Mouse (Mus musculus): Measurements from ENCODE around the gene Vgll4. TPM values are rescaled to one million over a fixed set of nuclear protein-coding genes. Genes with fewer than 3 reads are reported as not detected.

Gene Vgll4
- polyA plus RNA-seq, 1 experiment from 2014 or later: 87.0 TPM

DNA sequence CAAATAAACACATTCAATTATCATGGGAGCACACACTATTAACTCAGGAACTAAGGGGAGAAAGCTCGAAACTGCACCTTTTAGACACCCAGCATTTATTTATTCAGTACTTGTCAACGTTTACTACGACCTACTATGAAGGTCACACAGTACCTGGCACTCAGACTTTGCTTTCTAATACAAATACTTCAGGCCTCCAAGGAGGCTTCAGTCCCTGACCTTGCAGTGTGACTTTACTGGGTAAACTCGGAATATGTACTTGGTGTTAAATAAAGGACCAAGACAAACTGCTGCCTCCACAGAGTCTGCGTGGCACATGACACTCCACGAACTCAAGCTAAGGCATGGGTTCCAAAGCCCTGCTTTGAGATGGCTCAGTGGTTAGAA lies 10.8 kb downstream of the Vgll4 start:
- Histone ChIP-seq H3K4me1 (0 out of 2 replicates have a peak, but pooled peaks cover 1% of the 10 kb centered on the region), H3K36me3 (no peaks in the 10 kb centered on the region), H3K27me3 (replicated peaks) (no peaks in the 10 kb centered on the region), H3K9ac (no peak overlapping the region), H3K4me3 (replicated peaks) (no peak overlapping the region), H3K4me2 (no peak overlapping the region), H3K9me3 (no peaks in the 10 kb centered on the region), H3K27ac (no peak overlapping the region)
- no peak; the same call in 1 of the 2 replicates for ATAC-seq (ENCODE audit: insufficient read depth, low FRiP score, low read depth)
- 61% methylated on average over 6 of the region's 6 CpGs for WGBS

DNA sequence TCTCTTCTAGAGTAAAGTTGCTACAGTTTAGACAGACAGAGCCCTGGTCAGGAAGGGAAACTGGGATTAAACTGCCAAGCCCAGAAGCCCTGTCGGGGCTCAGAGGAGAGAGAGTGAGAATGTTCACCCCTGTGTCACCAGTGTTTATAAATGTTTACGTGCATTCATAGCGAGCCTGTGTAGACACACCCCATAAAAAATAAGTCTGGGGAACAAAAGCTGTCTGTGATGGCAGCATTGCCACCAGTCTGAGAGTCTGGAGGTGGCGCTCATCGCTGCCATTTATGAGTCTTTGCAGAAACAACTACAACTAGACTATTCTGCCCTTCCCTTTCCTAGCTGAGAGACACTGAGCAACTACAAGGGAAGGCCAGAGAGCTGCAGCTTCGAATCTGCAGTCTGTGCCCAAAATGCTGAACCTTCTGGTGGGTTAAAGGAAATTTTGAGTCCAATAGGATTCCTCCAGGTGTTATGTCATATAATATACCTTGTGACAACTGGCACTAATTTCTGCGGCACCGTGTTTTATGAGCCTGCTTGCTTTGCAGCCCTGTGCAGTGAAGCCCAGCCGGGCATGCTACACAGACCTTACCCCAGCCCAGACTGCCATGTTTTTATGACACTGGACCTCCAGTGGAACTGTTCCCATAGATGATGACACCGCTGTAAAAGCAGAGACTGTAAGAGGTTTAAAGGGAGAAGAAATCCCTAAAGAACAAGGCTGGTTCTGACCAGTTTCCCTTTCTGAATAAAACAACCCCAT lies 11.4 kb downstream of the Vgll4 start:
- Histone ChIP-seq H3K27ac (no peak overlapping the region), H3K4me1 (no peaks in the 10 kb centered on the region), H3K36me3 (no peaks in the 10 kb centered on the region), H3K4me3 (replicated peaks) (no peak overlapping the region), H3K9me3 (no peaks in the 10 kb centered on the region), H3K27me3 (replicated peaks) (no peaks in the 10 kb centered on the region), H3K4me2 (no peak overlapping the region), H3K9ac (no peak overlapping the region)
- no peak for ATAC-seq (ENCODE audit: insufficient read depth, low FRiP score, low read depth)
- WGBS: 61% methylated on average over 10 of the region's 10 CpGs

DNA sequence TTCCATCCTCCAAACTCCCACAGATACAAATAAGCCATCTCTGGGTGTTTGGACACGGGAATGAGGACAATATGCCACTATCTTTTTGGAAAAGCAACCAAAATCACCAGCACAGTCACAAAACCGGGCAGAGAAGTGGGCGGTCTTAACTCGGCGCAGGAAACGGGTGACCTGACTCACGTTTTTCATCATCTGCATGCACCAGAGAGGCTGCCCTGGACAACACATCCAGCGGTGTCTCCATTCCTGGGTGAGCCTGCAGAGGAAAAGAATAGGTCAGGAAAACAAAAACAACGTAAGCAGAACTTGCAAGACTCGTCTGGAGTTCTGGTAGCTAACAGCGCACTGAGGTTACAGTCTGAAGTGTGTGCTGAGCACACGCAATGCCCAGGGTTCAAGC lies 12.0 kb downstream of the Vgll4 start:
- H3K4me1 ChIP-seq: no peaks in the 10 kb centered on the region
- H3K9me3 ChIP-seq: no peaks in the 10 kb centered on the region
- no peaks in the 10 kb centered on the region for H3K27me3 ChIP-seq (replicated peaks)
- no peaks in the 10 kb centered on the region for H3K36me3 ChIP-seq
- no peak for ATAC-seq (ENCODE audit: insufficient read depth, low FRiP score, low read depth)
- no peak overlapping the region for H3K27ac ChIP-seq
- no peak overlapping the region for H3K9ac ChIP-seq
- WGBS: 66% methylated on average over 12 of the region's 12 CpGs
- H3K4me3 ChIP-seq (replicated peaks): no peak overlapping the region
- H3K4me2 ChIP-seq: no peak overlapping the region

DNA sequence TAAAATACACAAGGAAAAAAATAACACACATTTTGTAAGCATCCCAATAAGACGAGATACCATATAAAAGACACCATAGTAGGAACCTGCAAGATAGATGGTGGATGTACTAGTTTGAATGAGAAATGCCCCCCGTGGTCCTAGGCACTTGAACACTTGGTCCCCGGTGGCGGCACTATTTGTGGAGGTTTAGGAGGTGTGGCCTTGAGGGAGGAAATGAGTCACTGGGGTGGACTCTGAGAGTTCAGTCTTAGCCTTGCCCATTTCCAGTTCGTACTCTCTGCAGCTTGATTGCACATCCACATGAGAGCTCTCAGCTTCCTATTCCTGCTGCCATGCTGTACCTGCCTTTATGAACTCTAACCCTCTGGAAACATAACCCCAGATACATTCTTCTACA lies 15.3 kb downstream of the Vgll4 start:
- H3K4me2 ChIP-seq: no peak overlapping the region
- H3K9me3 ChIP-seq: no peaks in the 10 kb centered on the region
- 84% methylated on average over 5 of the region's 5 CpGs for WGBS
- no peak overlapping the region for H3K27ac ChIP-seq
- no peaks in the 10 kb centered on the region for H3K36me3 ChIP-seq
- no peak for ATAC-seq (ENCODE audit: insufficient read depth, low FRiP score, low read depth)
- no peak overlapping the region for H3K4me3 ChIP-seq (replicated peaks)
- no peak overlapping the region for H3K9ac ChIP-seq
- H3K27me3 ChIP-seq (replicated peaks): no peaks in the 10 kb centered on the region
- no peaks in the 10 kb centered on the region for H3K4me1 ChIP-seq

- H3K4me3 ChIP-seq (replicated peaks): no peak overlapping the region
- H3K4me2 ChIP-seq: no peak overlapping the region
- WGBS: 86% methylated on average over 5 of the region's 5 CpGs
- H3K4me1 ChIP-seq: no peaks in the 10 kb centered on the region
- H3K27me3 ChIP-seq (replicated peaks): no peaks in the 10 kb centered on the region
- ATAC-seq (ENCODE audit: insufficient read depth, low FRiP score, low read depth): no peak
- H3K9ac ChIP-seq: no peak overlapping the region
- H3K9me3 ChIP-seq: no peaks in the 10 kb centered on the region
- H3K27ac ChIP-seq: no peak overlapping the region
- H3K36me3 ChIP-seq: no peaks in the 10 kb centered on the region
These were observed 16.2 kb downstream of the Vgll4 start for GRCm38 (mm10) chr6:114953601-114954000.

GRCm38 (mm10) chr6:114952356-114952755 lies 17.4 kb downstream of the Vgll4 start:
- H3K27ac ChIP-seq: no peak overlapping the region
- ATAC-seq (ENCODE audit: insufficient read depth, low FRiP score, low read depth): no peak
- 80% methylated on average over 5 of the region's 5 CpGs for WGBS

GRCm38 (mm10) chr6:114944456-114945438 lies 25.0 kb downstream of the Vgll4 start:
- Histone ChIP-seq H3K27ac (no peak overlapping the region), H3K9me3 (no peaks in the 10 kb centered on the region), H3K4me3 (replicated peaks) (no peak overlapping the region), H3K4me1 (no peaks in the 10 kb centered on the region), H3K9ac (no peak overlapping the region), H3K36me3 (no peaks in the 10 kb centered on the region), H3K27me3 (replicated peaks) (no peaks in the 10 kb centered on the region), H3K4me2 (no peak overlapping the region)
- peak; percentile 31; the same call in 1 of the 2 replicates for ATAC-seq (ENCODE audit: insufficient read depth, low FRiP score, low read depth)
- 79% methylated on average over 14 of the region's 14 CpGs for WGBS

More at GRCm38 (mm10) chr6:114952356-114952755, 17.4 kb downstream of the Vgll4 start:
- no peak overlapping the region for H3K9ac ChIP-seq
- H3K4me1 ChIP-seq: no peaks in the 10 kb centered on the region
- no peaks in the 10 kb centered on the region for H3K9me3 ChIP-seq
- H3K27me3 ChIP-seq (replicated peaks): no peaks in the 10 kb centered on the region
- H3K36me3 ChIP-seq: no peaks in the 10 kb centered on the region
- H3K4me2 ChIP-seq: no peak overlapping the region
- H3K4me3 ChIP-seq (replicated peaks): no peak overlapping the region

DNA sequence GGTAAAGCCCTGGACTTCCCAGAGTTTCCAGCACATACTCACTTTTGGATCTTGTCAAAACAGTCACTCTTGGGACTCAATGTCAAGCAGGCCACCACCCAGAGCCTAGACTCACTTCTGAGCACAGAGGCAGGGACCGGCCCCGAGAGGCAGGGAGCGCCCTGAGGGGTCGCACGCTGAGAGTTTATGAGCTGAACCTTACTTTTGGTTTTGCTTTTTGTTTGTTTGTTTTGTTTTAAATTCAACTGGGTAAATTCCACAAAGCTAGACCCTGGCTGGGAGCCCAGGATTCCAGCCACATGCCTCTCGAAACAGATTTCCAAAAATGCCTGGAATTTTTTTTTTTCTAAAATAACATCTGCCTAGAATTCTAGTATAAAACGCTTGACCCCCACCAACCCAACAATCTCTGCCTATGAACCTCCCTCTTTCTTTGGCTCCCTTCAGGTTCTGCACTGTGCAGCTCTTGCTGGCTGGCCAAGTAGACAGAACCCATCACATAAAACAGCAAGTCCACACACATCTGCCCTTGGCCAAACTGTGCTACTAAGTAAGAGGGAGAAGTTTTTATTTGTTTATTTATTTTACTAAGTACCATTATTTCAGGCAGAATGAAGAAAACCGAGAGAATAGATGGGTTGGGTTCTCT lies 28.5 kb downstream of the Vgll4 start:
- 63% methylated on average over 8 of the region's 8 CpGs for WGBS
- H3K27ac ChIP-seq: no peak overlapping the region
- ATAC-seq (ENCODE audit: insufficient read depth, low FRiP score, low read depth): no peak
- H3K4me2 ChIP-seq: no peak overlapping the region
- H3K27me3 ChIP-seq (replicated peaks): no peaks in the 10 kb centered on the region
- H3K9me3 ChIP-seq: no peaks in the 10 kb centered on the region
- H3K36me3 ChIP-seq: no peaks in the 10 kb centered on the region
- H3K4me3 ChIP-seq (replicated peaks): no peak overlapping the region
- H3K9ac ChIP-seq: no peak overlapping the region
- no peaks in the 10 kb centered on the region for H3K4me1 ChIP-seq

- H3K4me3 ChIP-seq (replicated peaks): no peak overlapping the region
- no peak overlapping the region for H3K4me2 ChIP-seq
- ATAC-seq (ENCODE audit: insufficient read depth, low FRiP score, low read depth): no peak
- H3K9ac ChIP-seq: no peak overlapping the region
- no peak overlapping the region for H3K27ac ChIP-seq
- H3K27me3 ChIP-seq (replicated peaks): no peaks in the 10 kb centered on the region
- WGBS: 82% methylated on average over 2 of the region's 2 CpGs
- H3K9me3 ChIP-seq: no peaks in the 10 kb centered on the region
- H3K4me1 ChIP-seq: no peaks in the 10 kb centered on the region
- H3K36me3 ChIP-seq: no peaks in the 10 kb centered on the region
These were observed 30.1 kb downstream of the Vgll4 start for GRCm38 (mm10) chr6:114939666-114940065.

DNA sequence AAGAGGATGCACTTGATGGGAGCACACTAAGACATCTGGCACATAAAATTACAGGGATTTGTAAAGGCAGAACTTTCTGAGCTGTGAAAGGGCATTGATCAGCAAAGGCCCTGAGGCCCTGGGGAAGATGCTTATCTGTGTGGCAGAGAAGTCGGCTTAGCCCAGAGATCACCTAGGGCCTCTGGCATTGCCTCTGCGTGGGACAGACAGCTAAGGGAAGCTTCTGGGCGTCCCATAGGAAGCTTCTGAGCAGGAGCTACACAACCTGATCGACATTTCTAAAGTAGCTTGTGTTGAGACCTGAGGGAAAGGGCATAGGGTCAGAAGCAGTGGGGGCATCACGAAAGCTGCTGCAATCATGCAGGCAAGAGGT lies 32.9 kb downstream of the Vgll4 start:
- no peak overlapping the region for H3K4me2 ChIP-seq
- no peaks in the 10 kb centered on the region for H3K36me3 ChIP-seq
- 0 out of 2 replicates have a peak, but pooled peaks cover 2% of the 10 kb centered on the region for H3K4me1 ChIP-seq
- H3K27me3 ChIP-seq (replicated peaks): no peaks in the 10 kb centered on the region
- no peak overlapping the region for H3K4me3 ChIP-seq (replicated peaks)
- no peak for ATAC-seq (ENCODE audit: insufficient read depth, low FRiP score, low read depth)
- no peak overlapping the region for H3K9ac ChIP-seq
- H3K27ac ChIP-seq: no peak overlapping the region
- WGBS: 73% methylated on average over 5 of the region's 5 CpGs
- H3K9me3 ChIP-seq: no peaks in the 10 kb centered on the region

GRCm38 (mm10) chr6:114936297-114936940 lies 33.4 kb downstream of the Vgll4 start:
- H3K9me3 ChIP-seq: no peaks in the 10 kb centered on the region
- H3K4me1 ChIP-seq: 0 out of 2 replicates have a peak, but pooled peaks cover 6% of the 10 kb centered on the region
- no peak overlapping the region for H3K4me3 ChIP-seq (replicated peaks)
- no peaks in the 10 kb centered on the region for H3K27me3 ChIP-seq (replicated peaks)
- 72% methylated on average over 19 of the region's 19 CpGs for WGBS
- H3K9ac ChIP-seq: no peak overlapping the region
- H3K27ac ChIP-seq: no peak overlapping the region
- no peak overlapping the region for H3K4me2 ChIP-seq
- no peaks in the 10 kb centered on the region for H3K36me3 ChIP-seq
- no peak for ATAC-seq (ENCODE audit: insufficient read depth, low FRiP score, low read depth)
